Mouse (Mus musculus) cerebellum, adult 11 months (tissue): Measurements from ENCODE around the gene Rab6a.
"Not testable (repeated sequence)": the region's sequence is repeated elsewhere in the genome, so short reads cannot be mapped to it uniquely, and the experiment has no call there.

Experiments used
- DNase-seq: peaks from one replicate; pipeline ENCODE4 v3.0.0; 2022

The Rab6a gene

DNA sequence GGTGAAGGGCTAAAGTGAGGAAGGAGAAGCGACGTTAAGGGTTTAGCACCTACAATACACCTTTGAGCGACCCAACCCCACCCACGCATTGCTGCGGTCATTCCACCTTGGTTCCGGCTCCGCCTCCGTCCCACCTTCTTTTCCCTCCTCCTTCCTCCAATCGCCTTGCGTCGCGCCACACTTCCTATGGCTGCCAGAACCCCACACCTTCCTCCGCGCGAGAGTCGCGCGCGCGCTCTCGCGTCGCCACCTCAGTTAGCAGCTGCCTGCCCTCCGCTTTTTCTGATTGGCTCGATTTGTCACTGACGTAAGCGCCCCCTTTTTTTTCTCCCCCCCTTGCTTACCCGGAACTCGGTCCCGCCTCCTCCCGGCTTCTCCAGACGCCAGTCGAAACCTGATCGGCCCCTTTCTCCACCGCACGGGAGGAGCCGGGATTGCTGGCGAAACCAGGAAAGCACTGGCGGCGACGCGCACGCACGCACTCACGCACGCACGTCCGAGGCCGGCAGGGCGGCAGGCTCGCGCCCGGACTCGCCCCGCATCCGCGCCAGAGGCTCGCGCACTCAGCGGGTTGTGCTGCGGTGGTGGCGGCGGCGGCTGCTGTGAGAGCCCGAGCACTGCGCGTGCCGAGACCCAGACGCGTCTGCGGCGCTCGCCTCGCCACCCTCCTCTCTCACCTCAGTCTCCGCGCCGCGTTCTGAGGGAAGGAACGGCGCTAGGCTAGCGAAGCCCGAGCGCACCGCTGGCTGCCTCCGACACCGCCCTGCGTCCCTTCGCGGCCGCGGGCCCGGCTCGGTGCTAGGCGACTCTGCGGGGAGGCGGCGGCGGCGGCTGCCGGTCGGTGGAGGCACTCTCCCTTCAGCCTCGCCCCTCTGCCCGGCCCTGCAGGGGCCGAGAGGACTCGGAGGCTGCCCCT, at the start of gene Rab6a:
TSS of gene Rab6a (plus strand) at position 197 of the 916 bp plus-strand sequence.
- DNase-seq = peak; percentile 98

DNA sequence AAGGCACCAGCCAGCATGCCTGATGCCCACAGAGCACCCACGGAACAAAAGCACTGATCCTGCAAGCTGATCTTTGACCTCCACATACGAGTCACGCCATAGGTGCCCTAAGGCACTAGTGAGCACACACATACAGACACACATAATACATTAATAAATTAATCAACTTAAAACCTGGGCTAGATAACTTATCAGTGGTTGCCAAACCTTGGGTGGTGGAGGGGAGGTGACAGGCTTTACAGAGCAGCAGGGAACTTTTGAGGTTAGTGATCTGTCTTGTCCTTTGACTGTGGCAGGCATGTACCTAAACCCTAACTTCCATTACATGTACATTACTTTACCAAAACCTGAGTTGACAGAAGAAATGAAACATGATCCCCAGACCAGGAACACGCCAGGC, 47.9 kb upstream of the Rab6a start:
- no peak for DNase-seq

DNA sequence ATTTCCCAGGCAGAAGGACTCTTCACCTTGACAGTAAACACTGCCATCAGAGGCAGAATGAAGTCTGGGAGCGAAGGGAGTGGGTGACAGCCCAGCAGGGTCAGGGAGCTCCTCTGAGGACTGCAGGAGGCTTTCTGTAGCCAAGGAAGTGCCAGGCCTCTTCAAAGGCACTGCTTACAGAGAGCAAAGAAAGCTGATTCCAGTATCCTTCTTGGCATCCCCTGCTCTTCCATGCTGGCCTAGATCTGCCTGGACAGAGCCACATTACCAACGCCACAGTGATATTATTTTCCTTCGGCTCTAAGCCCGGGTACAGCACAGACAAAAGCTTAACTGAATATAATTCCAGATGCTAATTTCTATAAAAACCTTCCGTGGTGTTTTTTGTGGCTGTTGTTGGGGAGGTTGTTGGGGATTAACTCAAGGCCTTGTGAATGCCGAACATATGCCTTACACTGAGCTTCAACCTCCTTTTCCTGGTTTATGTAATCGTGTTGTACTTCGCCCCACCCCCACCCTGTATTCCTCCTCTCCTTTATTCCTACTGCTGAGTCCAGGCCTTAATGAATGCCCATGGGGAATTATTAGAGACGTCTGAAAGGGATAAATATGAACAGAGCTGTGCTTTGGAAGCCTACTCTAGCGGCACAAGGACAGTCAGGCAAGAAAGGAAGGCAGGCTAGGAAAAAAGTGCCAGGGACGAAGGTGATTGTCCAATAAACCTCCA, 45.2 kb upstream of the Rab6a start:
- DNase-seq = no peak

DNA sequence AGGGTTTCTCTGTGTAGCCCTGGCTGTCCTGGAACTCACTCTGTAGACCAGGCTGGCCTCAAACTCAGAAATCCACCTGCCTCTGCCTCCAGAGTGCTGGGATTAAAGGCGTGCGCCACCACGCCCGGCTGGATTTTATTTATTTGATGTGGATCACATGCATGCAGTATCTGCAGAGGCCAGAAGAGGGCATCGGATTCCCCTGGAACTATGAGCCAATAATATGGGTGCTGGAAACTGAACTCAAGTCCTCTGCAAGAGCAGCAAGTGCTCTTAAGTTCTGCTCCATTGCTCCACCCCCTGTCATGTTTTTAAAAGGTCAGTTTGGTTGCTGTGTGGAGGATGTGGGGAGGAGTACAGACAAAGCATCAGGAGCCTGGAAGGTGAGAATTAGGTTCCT, 40.0 kb upstream of the Rab6a start:
- DNase-seq = not testable (repeated sequence)

DNA sequence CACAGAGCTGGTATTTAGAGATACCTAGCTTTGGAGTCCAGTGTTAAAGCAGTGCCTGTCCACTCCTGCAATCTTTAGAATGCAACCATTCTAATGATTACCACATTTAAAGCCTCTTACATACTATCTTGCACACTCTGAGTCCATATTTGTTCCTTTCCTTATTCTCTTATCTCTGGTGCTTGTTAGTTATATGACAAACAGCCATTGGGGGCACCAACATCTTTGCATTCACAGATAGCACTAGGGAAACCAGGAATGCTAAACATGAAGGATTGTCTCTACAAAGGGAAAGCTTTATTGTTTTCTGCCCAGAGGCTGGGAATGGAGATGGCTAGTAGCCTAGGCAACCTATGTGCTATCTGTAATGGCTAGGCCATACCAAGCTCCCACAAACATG, 37.3 kb upstream of the Rab6a start:
- DNase-seq = no peak

DNA sequence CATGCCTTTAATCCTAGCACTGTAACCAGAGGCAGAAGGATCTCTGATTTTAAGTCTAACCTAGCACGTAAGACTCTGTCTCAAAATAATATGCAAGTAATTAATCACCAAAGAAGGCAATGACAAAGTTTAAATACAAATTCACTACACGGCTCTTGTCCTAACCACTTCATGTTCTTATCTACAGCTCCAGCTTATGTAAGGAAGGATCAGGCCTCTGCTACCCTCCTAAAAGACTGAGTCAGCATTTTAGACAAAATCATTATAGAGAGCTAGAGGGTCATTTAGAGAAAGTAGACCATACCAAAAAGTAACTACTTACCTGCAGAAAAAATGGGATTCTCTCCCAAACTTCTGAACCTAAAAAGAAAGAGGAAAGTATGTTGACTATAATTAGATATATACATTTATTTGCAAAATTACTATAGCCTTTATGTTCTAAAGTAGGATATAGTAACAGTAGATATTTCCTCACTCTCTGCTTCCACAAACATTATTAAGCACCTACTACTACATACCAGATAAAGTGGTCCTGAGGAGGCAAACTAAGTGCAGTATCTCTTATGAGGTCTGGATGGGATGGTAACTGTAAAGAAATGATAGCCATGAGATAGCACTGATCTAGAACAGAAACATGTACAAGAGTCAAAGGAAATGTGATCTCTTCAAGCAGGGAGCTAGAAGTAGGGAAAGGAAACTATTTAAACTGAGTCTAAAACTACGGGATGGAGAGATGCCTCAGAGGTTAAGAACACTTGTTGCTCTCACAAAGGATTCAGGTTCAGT, 36.1 kb upstream of the Rab6a start:
- DNase-seq = no peak

DNA sequence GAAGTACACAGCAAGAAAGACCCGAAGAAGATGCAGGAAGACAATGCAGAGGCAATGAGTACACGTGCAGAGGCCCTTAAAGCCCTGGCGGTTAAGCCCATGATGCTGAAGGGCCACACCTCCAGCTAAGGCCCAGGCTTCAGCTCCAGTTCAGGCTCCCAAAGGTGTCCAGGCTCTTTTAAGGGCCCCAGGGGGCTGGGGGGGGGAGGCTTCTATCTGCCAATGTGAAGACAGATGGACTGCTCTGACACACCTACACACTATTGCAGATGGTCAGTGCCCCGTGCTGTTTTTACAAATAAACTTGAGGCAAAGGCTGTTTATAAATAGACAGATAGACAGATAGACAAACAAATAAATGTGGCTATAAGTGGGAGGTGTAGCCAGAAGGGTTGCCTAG, 35.1 kb upstream of the Rab6a start:
- DNase-seq = peak; percentile 55

DNA sequence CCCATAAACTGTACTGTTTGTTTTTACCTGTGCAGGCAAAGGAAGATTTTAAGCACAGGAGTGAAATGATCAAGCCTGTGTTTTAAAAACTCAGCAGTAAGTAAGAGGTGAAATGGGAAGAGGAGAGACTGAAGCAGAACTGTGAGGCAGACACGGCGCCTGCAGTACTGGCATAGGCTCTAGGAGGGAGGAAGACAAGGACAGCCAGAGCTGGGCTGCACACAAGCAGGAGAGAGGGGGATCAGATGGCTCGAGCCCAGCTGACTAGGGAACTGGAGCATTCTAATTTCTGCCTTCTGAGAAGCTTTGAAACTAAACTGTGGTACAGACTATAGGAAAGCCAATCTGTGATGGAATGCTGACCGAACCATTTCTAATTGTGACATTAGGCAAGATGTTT, 34.5 kb upstream of the Rab6a start:
- peak; percentile 26 for DNase-seq

DNA sequence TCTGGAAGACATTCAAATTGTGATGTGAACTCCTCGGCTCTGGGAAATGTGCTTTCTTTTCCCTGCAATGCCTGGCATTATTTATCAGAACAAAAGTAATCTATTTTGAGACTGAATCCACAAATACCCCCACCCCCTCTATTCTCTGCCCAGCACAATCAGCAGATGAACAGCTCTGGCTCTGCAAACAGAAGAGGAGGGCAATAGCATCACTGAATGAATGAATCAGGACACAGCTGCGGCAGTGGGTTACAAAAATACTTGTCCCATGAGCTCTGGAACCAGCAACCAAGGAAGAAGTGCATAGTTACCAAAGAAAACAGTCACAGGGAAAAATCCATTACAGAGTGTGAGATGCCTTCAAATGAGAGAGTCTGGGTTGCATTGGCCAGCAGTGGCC, 28.4 kb upstream of the Rab6a start:
- no peak for DNase-seq

DNA sequence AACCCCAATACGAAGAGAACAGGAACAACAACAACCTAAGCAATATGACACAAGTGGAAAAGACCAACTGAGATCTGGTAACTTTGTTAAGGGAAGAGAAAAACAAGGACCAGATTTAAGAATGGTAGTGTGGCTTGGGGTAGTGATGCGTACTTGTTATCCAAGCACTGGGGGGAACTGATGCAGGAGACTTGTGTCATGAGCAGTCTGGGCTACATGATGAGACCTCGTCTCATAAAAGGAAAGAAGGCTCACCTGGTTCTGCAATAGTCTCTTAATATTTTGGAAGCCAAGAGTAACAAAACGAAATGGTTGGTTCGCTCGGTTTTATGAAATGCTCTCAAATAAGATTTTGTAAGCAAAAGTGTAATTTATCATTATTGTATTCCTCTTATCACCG, 25.0 kb upstream of the Rab6a start:
- no peak for DNase-seq

DNA sequence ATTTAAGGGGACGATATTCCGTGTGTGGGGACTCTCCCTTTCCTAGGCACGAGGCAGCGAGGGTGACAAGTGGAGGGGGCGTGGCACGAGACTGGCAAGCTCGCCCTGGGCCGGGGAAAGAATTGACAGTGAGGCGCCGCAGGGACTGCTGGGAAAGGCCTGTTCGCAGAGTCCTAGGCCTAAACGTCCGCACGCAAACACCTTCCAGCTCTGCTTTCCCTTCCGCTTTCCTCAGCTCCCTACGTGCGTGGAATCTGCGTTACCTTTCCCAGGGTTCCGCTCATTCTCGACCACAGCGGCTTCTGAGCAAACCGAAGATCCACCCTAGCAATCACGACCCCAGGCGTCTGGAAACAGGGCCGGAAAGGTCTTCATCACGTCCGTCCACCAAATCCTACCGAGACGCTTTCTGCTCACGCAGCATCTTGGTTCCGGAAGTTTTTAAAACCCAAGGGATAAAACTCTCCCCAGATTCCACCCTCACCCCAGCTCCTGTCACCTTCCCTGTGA, 24.4 kb upstream of the Rab6a start:
- peak; percentile 87 for DNase-seq

DNA sequence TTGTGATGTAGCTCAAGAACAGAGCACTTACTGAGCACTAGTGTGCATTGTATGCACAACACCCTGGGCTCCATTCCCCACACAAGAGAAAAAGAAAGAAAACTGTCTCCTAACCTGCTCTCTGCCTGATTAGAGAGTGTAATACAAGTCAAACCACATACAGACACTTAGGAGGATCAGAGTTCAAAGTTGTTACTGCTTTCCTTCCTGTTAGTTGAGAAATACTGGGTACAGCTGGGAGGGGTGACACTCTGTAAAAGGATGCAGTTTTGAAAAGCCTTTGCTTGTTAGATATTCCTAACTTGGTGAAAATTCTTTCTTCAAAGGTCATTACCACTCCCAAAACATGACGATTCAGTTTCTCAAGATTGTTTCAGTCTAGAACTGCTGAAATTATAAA, 17.4 kb upstream of the Rab6a start:
- DNase-seq = no peak

DNA sequence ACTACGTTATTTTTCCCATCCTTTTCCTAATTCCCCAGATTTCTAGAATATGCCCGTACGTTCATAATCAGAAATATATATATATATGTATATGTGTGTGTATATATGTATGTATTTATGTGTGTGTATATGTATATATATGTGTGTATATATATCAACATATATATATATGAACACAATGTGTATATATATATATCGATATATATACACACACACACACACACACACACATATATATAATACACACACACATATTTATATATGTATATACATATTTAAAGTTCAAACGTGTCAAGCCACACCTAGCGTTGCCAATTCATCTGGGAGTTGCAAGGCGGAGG, 16.7 kb upstream of the Rab6a start:
- DNase-seq = no peak

DNA sequence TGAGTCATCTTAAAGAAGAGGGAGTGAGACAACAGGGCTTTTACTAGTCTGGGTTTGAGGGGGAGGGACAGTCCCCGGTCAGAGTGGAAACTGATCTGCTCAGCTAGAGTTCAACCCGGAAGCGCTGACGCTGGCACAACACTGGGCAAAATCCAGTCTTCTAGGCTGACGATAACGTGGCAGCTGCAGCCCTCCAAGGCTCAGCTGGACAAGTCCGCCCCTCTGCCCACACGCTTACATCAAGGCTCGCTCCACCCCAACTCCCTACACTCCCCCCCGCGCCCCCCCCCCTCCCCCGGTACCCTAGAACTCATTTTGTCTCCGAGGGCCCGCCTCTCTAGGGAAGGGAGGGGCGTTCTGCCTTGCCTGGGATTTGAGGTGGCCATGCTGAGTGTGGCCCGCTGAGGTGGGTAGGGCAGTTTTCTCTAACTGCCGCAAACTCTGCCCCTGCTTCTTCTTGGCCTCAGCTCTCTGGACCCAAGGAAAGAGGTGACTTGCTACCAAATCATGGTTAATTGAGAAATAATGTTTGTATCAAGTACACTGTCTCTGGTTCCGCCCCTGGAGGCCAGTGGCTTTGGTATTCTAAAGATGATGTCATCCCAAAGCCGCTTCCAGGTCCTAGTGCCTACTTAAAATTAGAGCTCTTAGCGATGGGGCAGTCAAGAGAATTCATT, 16.2 kb upstream of the Rab6a start:
- DNase-seq = peak; percentile 76

DNA sequence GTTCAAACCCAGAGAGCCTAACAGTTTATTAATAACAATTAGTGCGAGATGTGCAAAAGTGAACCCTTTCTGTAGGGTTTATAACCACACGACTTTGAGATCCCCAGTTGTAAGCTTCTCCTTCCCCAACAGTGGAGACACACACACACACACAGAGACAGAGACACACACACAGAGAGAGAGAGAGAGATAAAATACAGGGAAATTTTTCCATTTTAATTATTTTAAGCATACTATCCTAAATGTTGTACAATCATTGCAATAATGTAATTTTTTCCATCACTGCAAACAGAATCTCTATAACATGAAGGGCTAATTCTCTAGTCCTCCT, 15.7 kb upstream of the Rab6a start:
- DNase-seq = no peak

DNA sequence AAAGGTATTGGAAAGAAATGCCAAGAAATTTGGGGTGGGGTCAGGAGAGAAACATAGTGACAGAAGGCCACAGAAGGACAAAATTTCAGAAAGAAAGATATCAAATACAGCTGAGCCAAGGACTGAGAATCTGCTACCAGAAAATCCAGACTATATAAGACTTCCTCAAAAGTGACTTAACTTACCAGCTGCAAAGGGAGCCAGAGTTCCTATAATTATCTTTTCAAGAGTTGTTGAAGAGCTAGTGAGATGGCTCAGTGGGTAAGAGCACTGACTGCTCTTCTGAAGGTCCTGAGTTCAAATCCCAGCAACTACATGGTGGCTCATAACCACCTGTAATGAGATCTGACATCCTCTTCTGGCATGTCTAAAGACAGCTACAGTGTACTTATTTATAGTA, 13.9 kb upstream of the Rab6a start:
- DNase-seq = no peak

DNA sequence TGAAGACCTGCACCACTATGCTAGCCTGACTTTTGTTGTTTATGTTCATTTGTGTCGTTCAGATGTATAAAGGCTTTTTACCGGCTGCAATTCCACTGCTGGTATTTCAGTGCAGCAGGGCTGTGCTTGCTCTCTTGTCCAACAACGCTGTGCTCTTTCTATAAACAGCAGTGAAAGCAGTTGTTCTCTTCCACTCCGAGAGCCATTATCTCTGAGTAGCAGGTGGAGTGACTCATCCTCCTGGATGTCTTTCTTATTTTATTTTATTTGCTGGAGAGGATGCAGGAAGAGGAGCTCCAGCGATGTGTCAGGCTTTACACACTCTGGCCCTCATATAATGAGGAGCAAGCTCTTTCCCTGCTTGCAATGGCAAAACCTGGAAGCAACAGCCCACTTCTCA, 7.0 kb upstream of the Rab6a start:
- DNase-seq = no peak

DNA sequence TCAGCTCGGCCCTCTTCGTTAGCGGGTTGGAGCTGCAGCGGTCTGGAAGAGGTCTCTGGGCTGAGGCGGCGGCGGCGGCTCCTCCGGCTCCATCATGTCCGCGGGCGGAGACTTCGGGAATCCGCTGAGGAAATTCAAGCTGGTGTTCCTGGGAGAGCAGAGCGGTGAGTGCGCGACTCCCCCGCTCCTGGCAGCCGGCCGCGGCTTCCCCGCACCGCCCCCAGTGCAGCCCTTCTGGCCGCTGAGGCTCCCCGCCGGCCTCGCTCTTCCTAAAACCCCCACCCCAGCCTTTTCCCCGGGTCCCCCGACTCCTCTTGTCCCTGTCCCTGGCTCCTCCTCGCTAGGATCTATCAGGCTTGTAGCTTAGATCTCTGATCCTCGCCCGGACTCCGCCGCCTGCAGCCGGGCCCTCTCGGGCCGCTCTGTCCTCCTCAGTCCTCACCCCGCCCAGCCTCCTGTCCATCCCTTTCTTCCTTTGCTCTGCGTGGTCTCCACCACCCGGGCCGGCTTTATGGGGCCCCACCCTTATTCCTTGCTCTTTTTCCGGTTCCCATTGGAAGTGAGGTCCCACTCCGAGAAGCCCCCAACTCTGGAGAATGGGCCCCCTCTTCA, 1.0 kb downstream of the Rab6a start, which contains the start of gene Mrpl48:
TSS of gene Mrpl48 (minus strand) at position 172 of the 612 bp plus-strand sequence.
- peak; percentile 75 for DNase-seq

DNA sequence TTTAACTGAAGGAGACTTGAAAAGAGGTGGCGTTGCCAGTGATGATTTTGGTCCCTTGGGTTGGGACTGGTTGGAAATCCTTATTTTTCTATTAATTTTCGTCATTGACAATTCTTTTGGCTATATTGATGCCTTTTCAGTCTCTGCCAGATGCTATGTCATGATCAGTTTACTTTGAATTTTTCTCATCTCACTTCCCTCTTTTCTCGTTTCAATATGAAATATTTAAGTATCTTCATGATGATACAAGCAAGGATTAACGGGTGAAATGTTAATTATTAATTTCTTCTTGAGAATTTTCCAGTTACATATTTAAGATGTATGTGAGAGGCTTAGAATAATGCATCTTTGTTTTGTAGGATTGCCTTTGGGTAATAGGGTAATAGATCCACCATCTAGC, 1.7 kb downstream of the Rab6a start:
- DNase-seq = no peak

DNA sequence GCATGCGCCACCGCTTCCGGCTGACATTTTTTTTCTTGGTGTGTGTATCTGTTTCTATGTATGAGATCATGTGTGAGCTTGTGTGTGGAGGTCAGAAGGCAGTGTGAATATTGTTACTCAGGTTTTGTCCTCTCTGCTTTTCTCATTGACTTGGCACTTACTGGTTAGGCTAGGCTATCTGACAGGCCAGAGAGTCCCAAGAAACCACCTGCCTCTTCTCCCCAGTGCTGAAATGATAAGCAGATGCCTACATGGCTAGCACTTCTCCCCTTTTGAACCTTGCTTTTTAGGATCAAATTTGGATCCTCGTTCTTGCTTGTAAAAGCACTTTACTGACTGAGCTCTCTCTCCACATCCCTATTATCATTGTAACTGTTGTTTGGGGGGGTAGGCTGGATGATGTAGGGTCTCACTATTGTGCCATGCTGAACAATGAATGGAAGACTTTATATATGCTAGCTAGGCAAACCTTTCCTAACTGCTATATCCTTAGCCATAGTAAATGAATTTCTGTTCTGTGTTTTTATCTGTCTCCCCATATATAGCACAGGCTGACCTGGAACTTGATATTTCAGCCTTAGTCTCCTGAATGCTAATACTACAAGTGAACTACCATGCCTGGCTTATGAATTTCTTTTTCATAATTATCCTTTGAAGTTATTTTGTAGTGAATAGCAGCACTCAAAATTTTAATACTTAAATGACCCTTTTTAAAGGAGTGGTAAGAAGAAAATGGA, 9.1 kb downstream of the Rab6a start:
- no peak for DNase-seq

DNA sequence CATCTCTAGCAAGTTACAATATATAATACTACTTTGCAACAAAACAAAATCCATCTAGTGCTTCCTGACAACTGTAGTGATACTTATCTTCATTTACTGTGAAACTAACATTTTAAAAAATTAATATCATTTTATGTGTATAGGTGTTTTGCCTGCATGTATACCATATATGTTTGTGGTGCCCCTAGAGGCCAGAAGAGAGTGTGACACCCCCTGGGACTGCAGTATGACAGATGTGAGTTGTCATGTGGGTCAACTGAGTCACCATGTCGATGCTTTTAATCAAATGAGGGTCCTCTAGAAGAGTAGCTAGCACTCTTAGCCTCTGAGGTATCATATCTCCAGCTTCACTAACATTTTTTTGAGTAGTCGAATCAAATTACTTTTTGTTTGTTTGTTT, 15.1 kb downstream of the Rab6a start:
- no peak for DNase-seq

DNA sequence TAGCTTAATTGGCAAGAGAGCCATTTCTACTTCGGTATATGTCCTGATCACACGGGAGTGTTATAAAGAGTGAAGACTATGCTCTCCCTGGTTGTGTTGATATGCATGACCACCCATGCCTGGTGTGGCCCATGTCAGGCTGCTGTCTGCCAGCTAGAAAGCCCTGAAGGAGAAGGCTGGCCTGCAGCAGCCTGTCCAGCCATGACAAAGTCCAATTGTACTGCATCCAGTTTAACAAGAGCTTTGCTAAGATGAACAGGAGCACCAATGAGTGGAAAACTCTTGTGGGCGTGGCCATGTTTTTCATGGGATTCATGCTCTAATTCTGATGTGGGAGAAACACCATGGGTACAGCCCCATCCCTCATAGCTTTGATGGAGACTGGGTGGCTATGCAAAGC, 17.3 kb downstream of the Rab6a start:
- DNase-seq = no peak
